Mouse (Mus musculus) bone marrow macrophage, adult 2 months (primary cell): ENCODE results near the gene Taar3. TPM values are rescaled to one million over a fixed set of nuclear protein-coding genes. Genes with fewer than 3 reads are reported as not detected.

ENCODE experiments used
- H3K27ac ChIP-seq: 2 replicates; pipeline ENCODE4 v1.5.1; 2012; ENCODE audit warnings: low read depth, low read length; ENCODE audit not compliant: insufficient read depth
- H3K4me1 ChIP-seq: 2 replicates; pipeline ENCODE4 v1.6.1; 2012; ENCODE audit warnings: low read length; ENCODE audit not compliant: control insufficient read depth, insufficient read depth
- H3K4me3 ChIP-seq: 2 replicates; pipeline ENCODE4 v1.5.1; 2012; ENCODE audit warnings: mild to moderate bottlenecking, low read length, moderate library complexity; ENCODE audit not compliant: insufficient read depth
- CTCF ChIP-seq: IDR thresholded peaks from 2 replicates; pipeline ENCODE4 v1.5.1; 2012; ENCODE audit warnings: low read depth, mild to moderate bottlenecking, low read length, moderate library complexity
- POLR2A ChIP-seq: IDR thresholded peaks from 2 replicates; pipeline ENCODE4 v1.6.1; 2012; ENCODE audit warnings: mild to moderate bottlenecking, low read depth, low read length, borderline replicate concordance
- polyA plus RNA-seq: library from polyadenylated mRNA; stranded (reverse); fragments of >200 nt; gene quantifications from 2 replicates; pipeline ENCODE4 v1.2.4, GENCODE M21; 2012; ENCODE audit not compliant: missing spikeins, insufficient read depth, insufficient read length

The Taar3 gene
- not detected in 2 replicates for polyA plus RNA-seq

DNA sequence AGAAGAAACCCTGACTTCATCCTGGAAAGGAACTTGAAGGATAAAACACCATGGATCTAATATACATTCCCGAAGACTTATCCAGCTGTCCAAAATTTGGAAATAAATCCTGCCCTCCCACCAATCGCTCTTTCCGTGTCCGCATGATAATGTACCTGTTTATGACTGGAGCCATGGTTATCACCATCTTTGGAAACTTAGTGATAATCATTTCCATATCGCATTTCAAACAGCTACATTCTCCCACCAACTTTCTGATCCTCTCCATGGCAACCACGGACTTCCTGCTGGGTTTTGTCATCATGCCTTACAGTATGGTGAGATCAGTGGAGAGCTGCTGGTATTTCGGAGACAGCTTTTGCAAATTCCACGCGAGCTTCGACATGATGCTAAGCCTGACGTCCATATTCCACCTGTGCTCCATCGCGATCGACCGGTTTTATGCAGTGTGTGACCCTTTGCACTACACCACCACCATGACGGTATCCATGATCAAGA, at the start of gene Taar3:
TSS of gene Taar3 (plus strand) at position 51 of the 498 bp plus-strand sequence.
- TF ChIP-seq CTCF (no peak), POLR2A (no peak)
- Histone ChIP-seq H3K4me3 (no peak within 1 kb of the TSS), H3K4me1 (peaks cover 5% of the 10 kb centered on the region), H3K27ac (no peak within 1 kb of the TSS)

DNA sequence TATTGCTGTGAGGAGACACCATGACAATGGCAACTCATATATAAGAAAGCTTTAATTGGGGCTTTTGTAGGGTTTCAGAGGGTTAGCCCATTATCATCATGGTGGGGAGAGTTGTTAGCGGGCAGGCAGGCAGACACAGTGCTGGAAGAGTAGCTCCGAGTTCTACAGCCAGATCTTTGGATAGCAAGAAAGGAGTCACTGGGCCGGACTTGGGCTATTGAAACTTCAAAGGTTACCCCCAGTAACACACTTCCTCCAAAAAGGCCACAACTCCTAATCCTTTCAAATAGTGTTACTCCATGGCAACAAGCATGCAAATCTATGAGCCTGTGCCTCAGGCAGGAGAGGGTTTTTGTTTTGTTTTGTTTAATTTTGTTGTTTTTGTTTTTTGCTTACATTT, 48.2 kb upstream of the Taar3 start:
- no peak overlapping the region for H3K27ac ChIP-seq
- no peaks in the 10 kb centered on the region for H3K4me1 ChIP-seq
- no peak for TF ChIP-seq POLR2A
- TF ChIP-seq CTCF: no peak
- H3K4me3 ChIP-seq: no peak overlapping the region

DNA sequence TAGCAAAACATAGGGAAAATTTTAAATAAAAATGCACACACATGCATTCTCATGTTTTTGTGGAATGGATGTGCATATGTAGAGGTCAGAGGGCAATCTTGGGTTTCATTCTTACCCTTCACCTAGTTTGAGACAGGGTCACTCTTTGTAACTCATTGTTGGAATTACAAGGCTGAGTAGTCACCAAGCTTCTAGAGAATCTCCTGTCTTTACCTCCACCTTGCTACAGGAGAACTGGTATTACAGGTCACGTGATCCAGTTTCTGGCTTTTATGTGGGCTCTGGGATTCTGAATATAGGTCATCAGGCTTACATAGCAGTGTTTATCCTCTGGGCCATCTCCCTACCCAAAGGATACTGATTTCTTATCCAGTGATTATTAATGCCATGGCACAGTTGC, 43.7 kb upstream of the Taar3 start:
- no peak overlapping the region for H3K4me3 ChIP-seq
- H3K27ac ChIP-seq: no peak overlapping the region
- H3K4me1 ChIP-seq: no peaks in the 10 kb centered on the region
- no peak for TF ChIP-seq CTCF
- TF ChIP-seq POLR2A: no peak

DNA sequence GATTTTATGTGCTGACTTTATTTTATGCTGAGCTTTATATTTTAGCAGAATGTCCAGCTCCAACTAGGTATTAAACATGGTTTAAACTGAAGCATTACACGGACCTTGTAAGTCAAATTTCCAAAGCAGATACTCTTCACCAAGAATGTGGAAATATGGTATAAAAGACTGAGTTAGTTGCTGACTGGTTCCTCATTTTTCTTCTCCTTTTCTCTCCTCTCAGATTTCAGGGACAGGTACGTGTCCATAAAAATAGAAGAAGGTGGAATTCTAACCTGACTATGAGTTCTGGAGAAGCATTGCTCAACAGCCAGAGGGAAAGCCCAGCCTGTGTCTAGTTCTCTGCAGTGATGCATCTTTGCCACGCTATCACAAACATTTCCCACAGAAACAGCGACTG, 29.3 kb upstream of the Taar3 start, which contains the start of gene Taar1:
TSS of gene Taar1 (plus strand) at position 301 of the 400 bp plus-strand sequence.
- H3K27ac ChIP-seq: no peak within 1 kb of the TSS
- no peaks in the 10 kb centered on the region for H3K4me1 ChIP-seq
- H3K4me3 ChIP-seq: no peak within 1 kb of the TSS
- no peak for TF ChIP-seq CTCF

DNA sequence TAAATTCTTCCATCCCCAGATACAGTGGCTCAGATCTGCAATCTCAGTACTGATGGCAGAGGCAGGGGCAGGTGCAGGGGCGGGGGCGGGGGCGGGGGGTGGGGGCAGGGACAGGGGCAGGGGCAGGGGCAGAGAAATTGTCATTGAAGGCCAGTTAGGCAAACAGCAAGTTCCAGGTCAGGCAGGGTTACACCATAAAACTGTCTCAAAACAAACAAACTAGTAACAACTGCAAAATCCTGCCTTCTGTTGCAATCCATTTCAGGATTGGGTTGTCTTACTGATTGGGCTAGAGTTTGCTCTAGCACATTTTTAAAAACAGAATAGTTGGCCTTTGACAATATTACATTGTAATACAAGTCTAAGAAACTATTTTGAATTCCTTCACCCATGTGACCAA, 26.9 kb upstream of the Taar3 start:
- Histone ChIP-seq H3K4me3 (no peak overlapping the region), H3K4me1 (no peaks in the 10 kb centered on the region), H3K27ac (no peak overlapping the region)
- TF ChIP-seq CTCF (no peak), POLR2A (no peak)

DNA sequence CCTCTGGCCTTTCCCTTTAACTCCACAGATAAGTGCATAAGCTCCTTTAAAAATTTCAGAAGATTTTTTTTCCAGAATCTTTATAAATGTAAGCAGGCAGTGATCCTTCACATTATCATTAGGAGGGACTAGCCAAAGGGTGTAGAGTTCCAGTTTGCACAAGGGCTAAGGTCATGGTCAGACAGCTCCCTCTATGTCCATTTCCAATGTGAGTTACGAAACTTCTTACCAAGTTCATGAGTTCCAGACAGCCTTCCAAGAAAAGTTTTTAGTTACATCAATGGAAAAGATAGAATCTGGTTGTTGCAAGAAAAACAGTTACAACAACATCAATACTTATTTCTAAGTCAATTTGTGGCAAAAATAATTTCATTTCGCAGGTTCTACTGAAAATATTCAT, 25.4 kb upstream of the Taar3 start:
- TF ChIP-seq CTCF (no peak), POLR2A (no peak)
- Histone ChIP-seq H3K4me3 (no peak overlapping the region), H3K4me1 (no peaks in the 10 kb centered on the region), H3K27ac (no peak overlapping the region)

DNA sequence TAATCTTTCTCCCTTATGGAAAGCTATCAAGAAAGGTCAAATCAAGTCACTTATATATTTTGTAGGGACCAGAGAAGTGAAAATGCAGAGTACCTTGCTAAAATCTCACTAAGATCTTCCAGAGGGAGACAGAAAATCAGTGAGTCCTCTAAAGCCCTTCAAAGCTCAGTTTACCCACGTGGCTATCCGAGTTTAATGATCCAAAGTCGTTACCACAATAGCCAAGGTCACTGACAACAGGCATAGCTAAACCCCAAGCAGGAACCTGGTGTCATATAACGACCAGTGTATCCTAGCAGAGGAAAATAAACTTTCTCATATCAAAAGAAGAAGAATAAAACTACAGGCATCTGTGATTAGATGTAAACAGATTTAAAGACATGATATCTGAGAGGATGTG, 11.7 kb upstream of the Taar3 start:
- Histone ChIP-seq H3K4me3 (no peak overlapping the region), H3K27ac (no peak overlapping the region), H3K4me1 (no peaks in the 10 kb centered on the region)
- TF ChIP-seq POLR2A (no peak), CTCF (no peak)

DNA sequence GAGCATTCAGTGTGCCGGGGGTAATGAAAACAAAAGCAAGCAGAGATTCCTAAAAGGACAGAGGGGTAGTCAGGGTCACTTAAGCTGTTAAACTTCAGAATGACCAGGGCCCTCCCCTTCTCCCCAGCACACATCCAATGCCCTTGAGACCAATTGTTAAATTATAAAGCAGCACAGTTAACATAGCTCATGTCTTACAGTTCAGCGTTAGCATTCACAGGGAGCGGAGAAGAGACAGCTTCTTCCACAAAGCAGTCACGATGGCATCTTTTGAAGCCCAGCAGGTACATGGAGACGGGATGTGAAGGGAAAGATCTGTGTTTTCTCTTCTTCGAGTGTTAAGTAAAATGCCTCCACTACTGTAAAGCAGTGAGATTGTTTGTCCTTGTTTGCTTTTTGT, 11.0 kb upstream of the Taar3 start, which contains the start of gene Taar2:
TSS of gene Taar2 (plus strand) at position 261 of the 400 bp plus-strand sequence.
- H3K27ac ChIP-seq: no peak within 1 kb of the TSS
- H3K4me3 ChIP-seq: no peak within 1 kb of the TSS
- no peaks in the 10 kb centered on the region for H3K4me1 ChIP-seq
- TF ChIP-seq CTCF (no peak), POLR2A (no peak)

DNA sequence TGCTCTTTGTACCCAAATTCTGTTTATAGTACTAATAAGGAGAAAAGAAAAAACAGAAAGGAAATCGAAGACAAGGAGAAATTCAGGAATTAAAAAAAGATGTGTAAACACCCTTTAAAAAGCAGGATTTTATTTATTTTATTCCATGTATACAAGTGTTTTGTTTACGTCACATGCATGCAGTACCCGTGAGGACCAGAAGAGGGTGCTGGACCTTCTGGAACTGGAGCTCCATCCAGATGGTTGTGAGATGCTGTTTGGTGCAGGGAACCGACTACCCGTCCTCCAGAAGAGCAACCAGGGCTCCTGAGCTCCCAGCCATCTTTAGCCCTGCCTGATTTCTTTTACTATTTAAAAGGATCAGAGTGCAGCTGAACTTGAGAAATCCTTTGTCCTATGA, 6.9 kb upstream of the Taar3 start:
- H3K27ac ChIP-seq: no peak overlapping the region
- no peak overlapping the region for H3K4me3 ChIP-seq
- 0 out of 2 replicates have a peak, but pooled peaks cover 3% of the 10 kb centered on the region for H3K4me1 ChIP-seq
- no peak for TF ChIP-seq POLR2A
- TF ChIP-seq CTCF: peak; percentile 49; the same call in 1 of the 2 replicates

DNA sequence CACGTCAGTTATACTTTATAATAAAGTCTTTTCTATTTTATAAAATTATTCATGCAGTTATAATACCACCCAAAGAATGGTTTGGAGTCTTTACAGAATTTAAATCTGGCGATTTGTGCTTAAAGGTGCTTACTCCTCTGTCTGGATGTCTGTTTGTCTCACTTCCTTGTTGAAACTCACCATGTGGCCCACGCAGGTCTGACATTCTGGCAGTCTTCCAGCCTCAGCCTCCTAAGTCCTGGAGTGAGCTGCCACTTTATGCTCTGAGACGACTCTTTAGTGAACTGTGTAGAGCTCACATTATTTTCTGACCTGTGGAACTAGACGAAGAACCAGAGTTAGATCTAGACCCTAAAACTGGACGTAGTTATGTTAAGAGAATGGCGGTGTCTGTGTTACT, 1.3 kb upstream of the Taar3 start:
- Histone ChIP-seq H3K4me1 (peaks cover 5% of the 10 kb centered on the region), H3K4me3 (no peak overlapping the region), H3K27ac (no peak overlapping the region)
- TF ChIP-seq POLR2A (no peak), CTCF (no peak)

DNA sequence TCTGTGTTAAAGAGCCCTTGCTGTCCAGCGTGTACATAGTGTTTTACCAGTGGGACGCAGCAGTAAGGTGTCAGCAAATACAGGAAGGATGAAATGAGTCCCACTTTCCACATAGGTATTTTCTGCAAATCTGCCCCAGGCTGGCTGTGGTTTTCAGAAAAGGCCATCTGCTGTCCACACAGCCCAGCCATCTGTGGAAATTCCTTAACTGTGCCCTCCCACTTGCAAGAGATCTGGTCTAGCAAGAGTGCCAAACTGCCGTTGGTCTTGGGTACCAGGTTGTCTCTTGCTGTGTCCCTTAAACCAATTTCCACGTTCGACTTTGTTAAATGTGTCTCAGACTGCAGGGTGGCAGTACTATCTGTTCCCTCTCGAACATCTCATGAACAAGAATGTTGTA, 2.4 kb downstream of the Taar3 start:
- no peak for TF ChIP-seq CTCF
- no peak for TF ChIP-seq POLR2A
- Histone ChIP-seq H3K4me1 (peaks cover 2% of the 10 kb centered on the region), H3K4me3 (no peak overlapping the region), H3K27ac (no peak overlapping the region)
